Mouse (Mus musculus) layer of hippocampus, adult 2 months (tissue): ENCODE measurements at regions not wholly inside any gene's neighbourhood (a gene's known extent, or its start where the extent isn't known, plus 50 kb on each side); places are given as distances from the start of the nearest gene placed in this dataset.

Experiments
- DNase-seq, 2 experiments: peaks; one replicate each; pipeline ENCODE4 v3.0.0; 2022; ENCODE audit warnings: low spot score in 2 of 2
- H3K27ac ChIP-seq: fragments of 200-600 bp; 2 replicates; pipeline ENCODE4 v1.8.1; 2022
- H3K4me3 ChIP-seq: fragments of 200-600 bp; 2 replicates; pipeline ENCODE4 v1.8.1; 2022; ENCODE audit warnings: mild to moderate bottlenecking
- CTCF ChIP-seq: fragments of 200-600 bp; conservative IDR thresholded peaks from 2 replicates; pipeline ENCODE4 v1.8.1; 2022; ENCODE audit warnings: antibody characterized with exemption, mild to moderate bottlenecking, moderate library complexity

DNA sequence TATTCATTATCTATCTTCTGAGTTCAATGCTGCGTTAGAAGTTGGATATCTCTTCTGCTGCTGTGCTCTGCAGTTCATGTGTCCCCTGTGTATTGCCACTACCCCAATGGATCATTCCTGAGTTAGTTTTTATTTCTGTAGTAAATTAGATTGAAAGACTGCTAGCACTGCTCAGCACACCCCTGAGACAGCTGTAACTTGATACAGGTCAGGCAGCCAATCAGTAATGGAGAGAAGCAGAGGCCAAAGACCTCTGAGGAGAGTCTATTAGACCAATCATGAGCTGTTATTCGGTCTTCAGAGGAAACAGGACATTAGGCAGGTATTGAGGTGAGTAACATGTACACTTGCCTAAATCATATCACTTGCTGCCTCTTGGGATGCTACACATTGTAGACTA, 837.5 kb upstream of the Chordc1 start:
- H3K27ac ChIP-seq, result no peak overlapping the region
- TF ChIP-seq CTCF, result no peak
- H3K4me3 ChIP-seq, result no peak overlapping the region
- no peak for DNase-seq

DNA sequence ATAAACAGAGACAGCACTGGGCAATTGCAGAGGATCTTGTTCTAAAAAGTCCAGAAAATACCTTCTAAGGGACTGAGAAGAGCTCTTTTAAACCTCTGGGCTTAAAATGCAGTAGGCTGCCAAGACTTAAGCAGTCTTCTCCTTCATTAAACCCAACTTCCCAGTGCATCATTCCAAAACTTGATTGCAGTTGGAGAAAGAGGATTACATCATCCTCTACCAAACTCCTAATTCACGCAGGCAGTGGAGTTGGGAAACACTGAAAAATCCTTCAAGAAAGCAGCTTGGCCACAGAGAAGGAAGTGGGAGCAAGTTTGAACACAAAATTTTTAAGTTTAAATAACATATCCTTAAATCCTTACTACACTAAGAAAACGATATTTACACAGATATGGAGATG, 825.5 kb upstream of the Chordc1 start:
- no peak overlapping the region for H3K4me3 ChIP-seq
- DNase-seq, result no peak
- no peak for TF ChIP-seq CTCF
- H3K27ac ChIP-seq, result no peak overlapping the region

GRCm38 (mm10) chr9:17484701-17485422, 807.1 kb upstream of the Chordc1 start:
- Histone ChIP-seq H3K27ac (peak overlapping the region; percentile 81), H3K4me3 (no peak overlapping the region)
- peak; percentile 54 to 86 for DNase-seq
- no peak for TF ChIP-seq CTCF

- no peak overlapping the region for H3K4me3 ChIP-seq
- no peak for DNase-seq
- H3K27ac ChIP-seq, result no peak overlapping the region
- TF ChIP-seq CTCF, result no peak
Measured at GRCm38 (mm10) chr9:17500161-17500756, 791.7 kb upstream of the Chordc1 start.

DNA sequence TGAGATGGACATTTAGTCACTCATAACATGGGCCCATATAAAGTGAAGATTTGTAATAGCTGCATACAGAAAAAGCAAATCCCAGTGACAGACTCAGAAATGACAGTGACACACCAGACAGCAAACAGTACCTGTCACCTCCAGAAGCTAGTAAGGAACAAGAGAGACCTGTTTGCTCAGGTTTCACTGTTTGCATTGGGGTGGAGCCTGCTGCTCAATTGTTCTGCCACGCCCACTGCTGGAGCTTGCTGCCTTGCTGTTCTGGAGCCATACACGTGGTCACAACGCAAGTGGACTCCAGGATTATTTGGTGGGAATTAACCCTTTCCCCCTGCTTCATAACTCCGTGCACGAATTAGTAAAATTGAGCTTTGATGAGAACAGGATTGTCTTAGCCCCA, 783.2 kb upstream of the Chordc1 start:
- H3K27ac ChIP-seq, result no peak overlapping the region
- TF ChIP-seq CTCF, result no peak
- DNase-seq, result no peak
- no peak overlapping the region for H3K4me3 ChIP-seq

DNA sequence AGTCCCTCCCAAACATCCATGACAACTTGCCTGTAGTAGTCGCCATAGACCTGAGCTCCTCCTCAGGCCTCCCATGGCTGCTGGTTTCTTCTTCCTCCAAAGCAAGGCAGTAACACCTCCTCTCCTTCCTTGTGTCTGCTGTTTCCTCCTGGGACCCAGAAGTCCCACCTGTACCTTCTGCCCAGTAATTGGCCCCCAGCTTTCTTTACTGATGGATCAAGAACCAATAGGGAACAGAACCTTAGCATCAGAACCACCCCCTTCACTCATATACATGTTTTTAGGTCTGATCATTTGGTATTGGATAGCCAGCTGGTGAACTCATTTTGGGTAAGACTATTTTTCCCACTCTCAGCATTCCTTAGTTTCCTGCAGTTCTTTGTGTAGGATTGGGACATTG, 735.7 kb upstream of the Chordc1 start:
- no peak overlapping the region for H3K4me3 ChIP-seq
- no peak for TF ChIP-seq CTCF
- DNase-seq, result no peak

DNA sequence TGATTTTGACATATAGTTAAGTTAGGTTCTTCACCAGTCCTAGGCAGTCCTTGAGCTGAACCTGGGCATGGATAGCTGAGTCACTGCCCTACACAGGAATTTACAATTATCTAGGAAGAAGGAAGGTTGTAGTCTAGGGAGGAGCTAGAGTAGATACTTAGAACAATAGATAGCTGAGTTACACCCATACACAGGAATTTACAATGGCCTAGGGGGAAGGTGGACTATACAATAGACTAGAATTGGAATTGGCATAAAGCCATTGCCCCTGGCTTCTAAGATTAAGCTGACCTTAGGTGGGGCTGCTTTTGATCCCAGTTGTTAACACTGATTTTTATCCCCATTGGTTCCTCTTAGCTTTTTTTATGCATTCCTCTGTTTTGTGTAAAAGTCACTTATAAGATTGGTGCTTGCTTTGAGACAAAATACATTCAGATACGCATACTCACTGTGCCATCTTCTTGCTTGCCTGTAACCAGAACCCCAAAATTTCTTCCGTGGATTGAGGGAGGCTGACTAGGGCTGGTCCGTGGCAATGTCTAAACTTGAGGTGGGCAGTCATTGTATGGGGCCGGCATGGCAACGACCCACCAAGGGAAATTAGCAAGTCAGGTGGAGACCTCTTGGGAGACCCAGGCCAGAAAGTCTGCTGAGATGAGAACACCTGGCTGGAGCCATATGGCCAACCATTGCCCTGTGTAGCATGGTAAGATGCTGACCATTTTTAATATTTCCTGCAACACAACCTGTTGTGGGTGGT, 734.1 kb upstream of the Chordc1 start:
- H3K4me3 ChIP-seq, result no peak overlapping the region
- no peak for DNase-seq
- TF ChIP-seq CTCF, result no peak
- H3K27ac ChIP-seq, result no peak overlapping the region

More for the DNA sequence above, 735.7 kb upstream of the Chordc1 start:
- H3K27ac ChIP-seq, result no peak overlapping the region

DNA sequence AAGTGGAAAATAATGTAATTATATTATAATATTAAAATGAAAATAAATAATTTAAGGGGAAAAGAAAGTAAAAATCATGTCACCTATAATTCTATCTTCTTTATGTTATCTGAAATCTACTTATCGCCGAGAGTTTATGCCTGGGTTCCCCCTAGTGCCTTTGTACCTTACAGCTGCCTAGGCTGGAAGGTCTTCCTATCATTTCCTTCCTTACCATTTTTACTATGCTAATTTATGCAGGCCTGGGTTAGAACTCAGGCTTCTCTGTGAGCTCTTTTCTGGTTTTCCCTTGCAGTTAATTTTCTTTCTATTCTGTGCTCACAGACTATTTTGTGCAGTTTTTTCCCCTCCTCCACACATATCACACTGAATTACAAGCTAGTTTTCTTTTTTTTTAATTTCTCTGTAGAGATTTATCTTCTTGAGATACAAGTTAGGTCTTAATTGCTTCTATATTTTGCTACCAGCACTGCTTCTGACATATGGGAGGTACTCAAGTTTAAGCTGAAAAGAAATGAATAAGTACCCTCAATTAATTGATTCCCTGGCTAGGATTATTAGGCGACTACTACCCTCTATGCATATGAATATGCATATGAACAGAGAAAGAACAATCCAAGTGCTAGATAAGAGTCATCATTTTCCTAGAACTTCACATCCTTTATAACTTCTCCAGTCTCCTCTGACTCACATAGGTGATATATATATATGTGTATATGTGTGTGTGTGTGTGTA, 724.0 kb upstream of the Chordc1 start:
- TF ChIP-seq CTCF, result no peak

GRCm38 (mm10) chr9:17587558-17587957, 704.4 kb upstream of the Chordc1 start:
- no peak for TF ChIP-seq CTCF
- no peak for DNase-seq
- no peak overlapping the region for H3K27ac ChIP-seq
- H3K4me3 ChIP-seq, result no peak overlapping the region

More for the DNA sequence above, 724.0 kb upstream of the Chordc1 start:
- Histone ChIP-seq H3K4me3 (no peak overlapping the region), H3K27ac (no peak overlapping the region)
- no peak for DNase-seq

GRCm38 (mm10) chr9:17587968-17588550, 703.9 kb upstream of the Chordc1 start:
- Histone ChIP-seq H3K4me3 (no peak overlapping the region), H3K27ac (no peak overlapping the region)
- no peak for TF ChIP-seq CTCF
- DNase-seq, result no peak

- no peak for DNase-seq
- TF ChIP-seq CTCF, result no peak
- Histone ChIP-seq H3K4me3 (no peak overlapping the region), H3K27ac (no peak overlapping the region)
Measured at GRCm38 (mm10) chr9:17611146-17611545, 680.8 kb upstream of the Chordc1 start.

DNA sequence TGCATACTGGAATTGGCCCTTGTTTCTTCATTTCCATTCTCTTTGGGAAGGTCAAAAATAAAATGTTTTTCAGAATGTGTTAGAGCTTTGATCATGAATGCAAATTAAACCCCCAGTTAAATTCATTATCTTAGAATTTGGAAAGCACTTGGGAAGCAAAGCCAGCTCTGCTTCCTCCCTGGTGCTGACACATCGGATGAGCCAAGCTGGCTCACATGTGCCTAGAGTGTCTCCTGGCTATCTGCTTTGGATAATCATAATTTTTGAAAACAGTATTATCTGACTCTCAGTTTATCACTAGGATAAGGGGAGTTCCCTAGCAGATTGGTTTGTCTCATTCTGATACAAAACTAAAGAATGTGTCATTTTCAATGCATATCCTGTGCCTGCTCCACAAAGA, 649.4 kb upstream of the Chordc1 start:
- peak in 1 of 2 experiments; percentile 16 for DNase-seq
- H3K27ac ChIP-seq, result no peak overlapping the region
- TF ChIP-seq CTCF, result no peak
- no peak overlapping the region for H3K4me3 ChIP-seq
